Mouse (Mus musculus) left cerebral cortex, adult 18-20 months (tissue): ENCODE measurements around the gene Klk7. TPM values are rescaled to one million over a fixed set of nuclear protein-coding genes. Genes with fewer than 3 reads are reported as not detected.

Source experiments
- DNase-seq, 2 experiments: peaks; one replicate each; pipeline ENCODE4 v3.0.0; 2021 to 2022; ENCODE audit warnings: low spot score in 2 of 2, mixed read lengths in 1 of 2
- long read RNA-seq, 2 experiments: library from polyadenylated mRNA; stranded (forward); transcript quantifications; one replicate each; pipeline ENCODE4 v2.0.0; 2021
- total RNA-seq, 2 experiments: library from RNA; stranded (reverse); gene quantifications; 2 replicates each; pipeline ENCODE4 v1.2.3; 2021

The Klk7 gene
- not detected for total RNA-seq
- long read RNA-seq, experiment 1: 0 reads
- long read RNA-seq, experiment 2: 0 reads

- DNase-seq: no peak
Observed at GRCm38 (mm10) chr7:43810994-43811393, at the start of gene Klk7. Klk7 (plus strand) TSS chr7:43811294.

- no peak for DNase-seq
Observed at GRCm38 (mm10) chr7:43766484-43766883, 44.6 kb upstream of the Klk7 start.

- DNase-seq: no peak
Observed at GRCm38 (mm10) chr7:43768597-43768996, 42.5 kb upstream of the Klk7 start, which contains the start of gene Klk12. Klk12 (plus strand) TSS chr7:43768897.

GRCm38 (mm10) chr7:43769636-43770035, 41.5 kb upstream of the Klk7 start:
- DNase-seq: no peak

- no peak for DNase-seq
Observed at GRCm38 (mm10) chr7:43770701-43771100, 40.4 kb upstream of the Klk7 start.

GRCm38 (mm10) chr7:43771916-43772315, 39.2 kb upstream of the Klk7 start:
- DNase-seq: no peak

- no peak for DNase-seq
Observed at GRCm38 (mm10) chr7:43772901-43773300, 38.2 kb upstream of the Klk7 start.

- DNase-seq: no peak
Observed at GRCm38 (mm10) chr7:43774364-43774763, 36.7 kb upstream of the Klk7 start, which contains the start of gene Klk11. Klk11 (plus strand) TSS chr7:43774604.

GRCm38 (mm10) chr7:43774802-43775201, 36.3 kb upstream of the Klk7 start:
- no peak for DNase-seq

- no peak for DNase-seq
Observed at GRCm38 (mm10) chr7:43775311-43776057, 35.6 kb upstream of the Klk7 start.

- DNase-seq: no peak
Observed at GRCm38 (mm10) chr7:43776506-43776905, 34.6 kb upstream of the Klk7 start.

- no peak for DNase-seq
Observed at GRCm38 (mm10) chr7:43777423-43777822, 33.7 kb upstream of the Klk7 start.

- no peak for DNase-seq
Observed at GRCm38 (mm10) chr7:43778176-43778970, 32.7 kb upstream of the Klk7 start.

GRCm38 (mm10) chr7:43780241-43780640, 30.9 kb upstream of the Klk7 start:
- no peak for DNase-seq

GRCm38 (mm10) chr7:43780746-43781145, 30.3 kb upstream of the Klk7 start, which contains the start of gene Klk10:
Klk10 (plus strand) TSS chr7:43781035.
- no peak for DNase-seq

GRCm38 (mm10) chr7:43781541-43781940, 29.6 kb upstream of the Klk7 start:
- no peak for DNase-seq

- DNase-seq: peak; percentile 63 to 75
Observed at GRCm38 (mm10) chr7:43782275-43783265, 28.5 kb upstream of the Klk7 start.

GRCm38 (mm10) chr7:43785286-43785685, 25.8 kb upstream of the Klk7 start:
- no peak for DNase-seq

GRCm38 (mm10) chr7:43788096-43788495, 23.0 kb upstream of the Klk7 start:
- DNase-seq: no peak

- no peak for DNase-seq
Observed at GRCm38 (mm10) chr7:43789295-43789694, 21.8 kb upstream of the Klk7 start.

- no peak for DNase-seq
Observed at GRCm38 (mm10) chr7:43791591-43791990, 19.5 kb upstream of the Klk7 start, which contains the start of gene Klk9. Klk9 (plus strand) TSS chr7:43791891.
